Mouse (Mus musculus) myocyte (in vitro differentiated cells): ENCODE measurements around the gene Ccdc66.

ENCODE experiments used
- CEBPB ChIP-seq: IDR thresholded peaks from 2 replicates; pipeline ENCODE4 v1.6.1; 2011; ENCODE audit warnings: mild to moderate bottlenecking, moderate library complexity; ENCODE audit not compliant: poor library complexity, insufficient read depth, severe bottlenecking
- MAX ChIP-seq: IDR thresholded peaks from one replicate; pipeline ENCODE4 v1.6.1; 2011; ENCODE audit warnings: low read depth, mild to moderate bottlenecking, control low read depth
- MYOD1 ChIP-seq, 3 experiments: IDR thresholded peaks; one replicate each; pipeline ENCODE4 v1.6.1; 2011; ENCODE audit warnings: control low read depth in 2 of 3, low read depth in 2 of 3, mild to moderate bottlenecking in 2 of 3, moderate library complexity in 1 of 3; ENCODE audit not compliant: insufficient read length in 2 of 3, control insufficient read depth in 1 of 3
- MYOG ChIP-seq, 3 experiments: IDR thresholded peaks; one replicate each; pipeline ENCODE4 v1.6.1; 2011; ENCODE audit warnings: control low read depth in 2 of 3, low read depth in 2 of 3, mild to moderate bottlenecking in 2 of 3; ENCODE audit not compliant: insufficient read length in 2 of 3, control insufficient read depth in 1 of 3, insufficient read depth in 1 of 3
- POLR2A ChIP-seq: IDR thresholded peaks from one replicate; pipeline ENCODE4 v1.6.1; 2011; ENCODE audit warnings: low read depth, mild to moderate bottlenecking, control low read depth, moderate library complexity; ENCODE audit not compliant: insufficient read length
- POLR2AphosphoS2 ChIP-seq: IDR thresholded peaks from one replicate; pipeline ENCODE4 v1.6.1; 2011; ENCODE audit warnings: low read depth, control low read depth; ENCODE audit not compliant: insufficient read length
- REST ChIP-seq: IDR thresholded peaks from one replicate; pipeline ENCODE4 v1.6.1; 2011; ENCODE audit warnings: mild to moderate bottlenecking, control low read depth, moderate library complexity; ENCODE audit not compliant: insufficient read depth, insufficient read length
- TCF12 ChIP-seq: IDR thresholded peaks from one replicate; pipeline ENCODE4 v1.6.1; 2011; ENCODE audit warnings: mild to moderate bottlenecking, control low read depth; ENCODE audit not compliant: poor library complexity, insufficient read depth, severe bottlenecking
- TCF3 ChIP-seq: IDR thresholded peaks from one replicate; pipeline ENCODE4 v1.6.1; 2011; ENCODE audit warnings: low read depth, control low read depth; ENCODE audit not compliant: insufficient read length
- USF1 ChIP-seq: IDR thresholded peaks from one replicate; pipeline ENCODE4 v1.6.1; 2011; ENCODE audit warnings: low read depth, mild to moderate bottlenecking, control low read depth, moderate library complexity

DNA sequence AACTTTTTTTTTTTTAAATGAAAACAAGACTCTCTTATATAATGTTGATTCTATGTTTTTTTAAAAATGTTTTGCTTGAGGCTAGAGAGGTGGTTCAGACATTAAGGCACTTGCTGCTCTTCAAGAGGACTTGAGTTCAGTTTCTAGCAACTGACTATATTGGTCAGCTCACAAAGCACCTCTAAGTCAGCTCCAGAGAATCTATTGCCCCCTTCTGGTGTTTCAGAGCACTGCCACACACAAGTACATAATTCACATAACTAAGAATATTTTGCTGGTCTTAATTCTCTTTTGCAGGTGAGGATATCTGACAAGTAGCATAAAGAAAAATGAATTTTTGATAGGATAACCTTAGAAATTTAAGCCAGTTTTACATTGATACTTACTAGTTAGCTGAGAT, 67.3 kb downstream of the Ccdc66 start:
- no peak for TF ChIP-seq MYOD1 (IDR thresholded peaks at IDR 0.05; ENCODE audit: control insufficient read depth in 1 of 3, insufficient read length in 2 of 3, low read depth in 2 of 3)
- TF ChIP-seq USF1: no peak
- no peak for TF ChIP-seq POLR2A
- no peak for TF ChIP-seq POLR2AphosphoS2
- TF ChIP-seq MYOG (IDR thresholded peaks at IDR 0.05; ENCODE audit: control insufficient read depth in 1 of 3, insufficient read depth in 1 of 3, insufficient read length in 2 of 3, low read depth in 2 of 3): no peak
- no peak for TF ChIP-seq TCF12
- no peak for TF ChIP-seq TCF3
- TF ChIP-seq MAX: no peak
- TF ChIP-seq CEBPB: no peak
- no peak for TF ChIP-seq REST
